Mouse (Mus musculus) left cerebral cortex, postnatal 25 days (tissue): ENCODE results near the gene Adgrg3. TPM values are rescaled to one million over a fixed set of nuclear protein-coding genes. Genes with fewer than 3 reads are reported as not detected.

Experiments
- DNase-seq, 2 experiments: peaks; one replicate each; pipeline ENCODE4 v3.0.0; 2022; ENCODE audit warnings: low spot score in 2 of 2, mixed read lengths in 1 of 2
- intact Hi-C: fragments of 180-260 bp; cut with DNase I; formaldehyde crosslinking; loops from one replicate; pipeline ENCODE4 v1.15.1; 2025
- total RNA-seq, 2 experiments: library from RNA; stranded (reverse); gene quantifications; 2 replicates each; pipeline ENCODE4 v1.2.3; 2021

Adgrg3 gene
- total RNA-seq, 2 experiments from 2014 or later: 0.14 to 0.18 TPM

DNA sequence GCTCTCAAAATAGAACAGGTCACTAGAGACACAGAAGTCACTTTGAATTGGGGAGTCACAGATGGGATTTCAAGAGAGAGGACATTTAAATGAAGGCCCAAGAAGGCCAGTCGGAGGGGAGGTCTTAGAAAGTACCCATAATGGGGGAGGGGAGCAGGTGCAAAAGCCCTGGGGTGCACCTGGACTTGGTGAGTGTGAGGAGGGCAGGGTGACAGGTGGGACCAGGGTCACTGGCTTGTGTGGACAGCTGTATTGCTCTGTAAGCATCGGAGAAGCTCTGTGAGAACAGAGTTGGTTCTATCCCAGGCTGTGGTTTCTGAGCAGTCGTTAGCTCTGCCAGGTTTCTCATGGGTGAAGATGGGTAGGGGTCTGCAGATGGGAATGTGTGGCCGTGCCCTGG is 25.5 kb upstream of the Adgrg3 start:
- intact Hi-C loops: no loop called here

DNA sequence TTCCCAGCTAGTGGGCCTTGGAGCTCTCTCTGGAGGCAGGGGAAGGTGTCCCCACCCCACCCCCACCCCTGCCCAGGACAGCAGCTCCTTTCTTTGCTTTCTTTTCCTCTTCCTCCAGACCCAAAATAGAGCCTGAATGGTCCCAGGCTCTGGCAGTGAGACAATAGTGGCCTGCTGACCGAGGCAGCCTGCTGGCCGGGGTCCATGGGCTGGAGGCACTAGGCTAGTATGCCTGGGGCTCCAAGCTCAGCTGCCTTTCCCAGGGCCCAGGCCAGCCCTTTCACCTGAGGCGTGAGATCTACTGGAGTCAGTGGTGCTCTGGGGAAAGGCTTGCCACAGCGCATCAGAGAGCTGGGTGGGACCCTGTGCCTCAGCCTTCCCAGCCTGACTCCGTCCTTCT is 25.0 kb upstream of the Adgrg3 start:
- intact Hi-C loops: no loop called here
- peak; percentile 67 to 81 for DNase-seq

More for the DNA sequence above, 25.5 kb upstream of the Adgrg3 start:
- no peak for DNase-seq

DNA sequence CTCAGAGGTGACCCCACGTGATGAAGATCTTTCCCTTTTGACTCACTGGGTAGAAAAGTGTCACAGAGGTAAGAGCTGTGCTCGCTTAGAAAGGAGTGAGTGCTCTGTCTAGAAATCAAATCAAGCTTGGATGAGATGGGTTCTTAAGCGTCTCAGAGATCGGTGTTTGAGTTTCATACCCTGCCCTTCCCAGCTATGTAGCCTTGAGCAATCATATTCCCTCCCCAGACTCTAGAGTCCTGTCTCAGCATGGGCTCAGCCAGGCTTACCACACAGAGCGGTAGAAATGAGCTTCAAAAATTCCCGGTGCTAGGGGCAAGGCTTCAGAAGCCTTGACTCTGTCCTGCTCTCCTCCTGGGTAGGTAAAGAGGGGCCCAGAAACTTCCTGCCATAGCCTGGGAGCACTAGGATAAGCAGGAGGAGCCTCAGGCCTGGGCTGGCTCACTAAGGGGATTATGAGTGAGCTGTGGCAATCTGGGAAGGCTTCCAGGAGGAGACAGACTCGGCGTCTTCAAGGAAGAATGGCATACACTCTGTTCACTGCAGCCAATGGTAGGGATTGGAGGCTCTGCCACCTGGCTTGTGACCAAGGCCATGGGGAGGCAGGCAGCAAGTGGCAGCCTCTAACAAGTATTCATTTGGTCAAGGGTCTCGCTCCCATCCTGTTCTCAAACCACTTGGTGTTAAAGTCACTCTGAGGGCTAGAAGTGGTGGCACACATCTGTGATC is 24.3 kb upstream of the Adgrg3 start:
- intact Hi-C loops: no loop called here
- DNase-seq: peak in 1 of 2 experiments; percentile 44

DNA sequence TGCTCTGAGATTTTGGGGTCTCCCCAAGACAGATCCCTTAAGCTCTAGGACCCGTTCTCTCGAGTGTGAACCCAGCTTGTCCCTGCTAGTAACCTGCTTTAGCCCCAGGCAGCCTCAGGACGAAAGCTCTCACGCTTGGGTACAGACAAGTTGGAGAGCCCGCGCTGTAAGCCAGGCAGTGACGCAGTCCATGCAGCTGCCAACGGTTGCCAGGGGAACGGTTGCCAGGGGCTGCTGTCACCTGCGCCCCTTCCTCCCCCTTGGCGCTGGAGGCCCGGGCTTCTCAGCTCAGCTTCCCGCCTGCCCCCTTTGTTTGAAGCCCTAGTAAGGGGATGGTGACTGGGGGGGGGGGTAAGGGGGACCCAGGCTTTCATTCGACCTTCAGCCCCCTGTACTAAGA is 23.5 kb upstream of the Adgrg3 start:
- DNase-seq: peak; percentile 79 to 81
- intact Hi-C loops: no loop called here

DNA sequence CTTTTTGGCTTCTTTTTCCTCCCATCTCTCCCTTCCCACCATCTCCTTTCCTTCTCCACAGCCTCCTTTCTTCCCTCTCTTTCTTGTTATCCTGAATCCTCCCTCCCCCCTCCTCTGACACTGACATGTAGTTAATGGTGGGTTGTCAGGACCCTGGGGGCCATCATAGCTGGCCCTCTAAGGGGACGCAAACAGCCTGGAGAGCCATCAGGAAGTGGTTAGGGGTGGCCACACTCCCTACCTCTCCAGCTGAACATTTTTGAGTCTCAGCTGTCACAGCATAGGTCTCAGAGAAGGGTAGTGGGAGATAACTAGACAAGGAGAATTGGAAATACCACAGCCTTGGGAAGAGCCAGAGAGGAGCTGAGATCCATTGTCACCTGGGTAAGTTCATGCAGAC is 23.0 kb upstream of the Adgrg3 start:
- no peak for DNase-seq
- intact Hi-C loops: no loop called here

DNA sequence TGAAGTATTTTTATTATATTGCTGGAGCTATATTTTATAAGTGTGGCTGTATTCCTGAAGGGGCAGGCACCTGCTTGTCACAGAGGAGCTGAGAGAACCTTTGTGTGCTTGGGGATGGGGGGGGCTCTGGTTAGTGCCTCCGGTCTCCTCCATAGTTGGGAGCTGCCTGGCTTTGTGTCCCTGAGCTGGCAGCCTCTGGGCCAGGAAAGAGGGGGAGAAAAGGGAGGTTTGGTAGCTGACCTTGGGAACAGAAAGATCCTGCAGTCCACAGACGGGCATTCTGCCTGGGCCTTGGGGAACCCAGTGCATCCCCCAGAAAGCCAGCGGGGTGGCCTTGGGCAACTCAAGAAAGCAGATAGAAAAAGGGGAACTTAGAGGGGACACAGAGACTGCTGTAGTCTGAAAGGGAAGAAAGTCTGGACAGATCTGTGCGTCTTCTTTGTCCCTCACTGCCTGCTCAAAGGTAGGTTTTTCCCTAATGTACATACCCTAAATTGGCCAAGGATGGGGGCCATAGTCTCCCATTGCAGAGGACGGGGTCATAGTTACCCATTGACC is 22.1 kb upstream of the Adgrg3 start:
- intact Hi-C loops: no loop called here
- DNase-seq: peak in 1 of 2 experiments; percentile 45

DNA sequence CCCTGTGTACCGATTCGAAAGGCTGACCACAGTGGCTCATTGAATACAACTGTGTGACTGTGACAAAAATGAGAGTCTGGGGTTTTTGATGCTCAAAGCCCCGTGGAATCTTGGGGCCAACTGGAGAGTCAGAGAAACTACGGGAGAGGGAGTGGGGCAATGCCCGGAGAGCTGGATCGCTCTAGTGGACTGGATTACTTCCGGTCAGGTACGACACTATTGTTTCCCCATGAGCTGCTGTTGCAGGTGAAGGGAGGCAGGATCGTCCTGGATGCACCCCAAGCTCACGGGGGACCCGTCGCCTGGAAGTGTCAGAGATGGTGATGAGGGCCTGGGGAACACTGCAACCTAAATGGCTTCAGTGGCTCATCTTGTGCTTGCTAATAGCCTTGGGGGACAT is 21.5 kb upstream of the Adgrg3 start:
- DNase-seq: no peak
- intact Hi-C loops: no loop called here

DNA sequence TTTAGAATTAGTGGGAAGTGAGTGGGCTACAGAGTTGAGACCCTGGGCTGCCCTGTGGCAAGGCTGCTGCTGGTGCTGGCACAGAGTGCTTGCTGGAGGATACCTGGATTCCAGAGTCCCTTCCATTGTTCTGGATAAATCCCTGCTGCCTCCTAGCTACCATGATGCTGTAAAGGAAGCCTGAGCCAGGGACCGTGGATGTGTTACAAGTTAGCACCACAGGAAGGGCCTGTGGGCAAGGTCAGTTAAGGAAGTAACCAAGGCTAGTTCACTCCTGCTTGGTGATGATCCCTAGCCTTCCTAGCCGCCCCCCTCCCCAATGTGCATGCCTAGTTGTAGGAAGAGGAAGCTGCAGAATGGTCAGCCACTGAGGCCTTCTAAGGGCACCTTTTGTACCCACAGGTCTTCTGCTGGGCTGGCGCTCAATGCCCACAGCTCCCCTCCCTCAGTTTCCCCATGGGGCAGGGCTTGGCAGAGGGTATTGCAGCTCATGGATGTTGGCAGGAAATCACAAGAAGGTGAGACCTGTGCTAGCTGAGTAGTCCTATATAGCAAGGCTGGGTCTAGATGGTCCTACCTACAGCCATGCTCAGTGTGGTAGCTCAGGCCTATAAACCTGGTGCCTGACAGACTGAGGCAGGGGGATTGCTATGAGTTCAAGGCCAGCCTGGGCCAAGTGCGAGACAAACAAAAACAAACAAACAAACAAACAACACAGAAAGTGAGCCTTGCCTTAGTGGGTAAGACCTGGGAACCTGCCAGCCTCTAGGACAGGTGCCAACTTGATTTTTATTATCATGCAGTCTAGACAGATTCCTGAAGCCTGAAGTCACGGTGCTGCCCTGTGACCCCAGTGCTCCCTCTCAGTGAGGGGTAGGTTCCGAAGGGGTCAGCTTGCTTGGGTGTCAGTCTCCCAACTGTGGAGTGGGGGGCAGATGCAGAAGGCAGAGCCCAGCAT is 20.3 kb upstream of the Adgrg3 start:
- intact Hi-C loops: no loop called here
- DNase-seq: peak in 1 of 2 experiments; percentile 24

DNA sequence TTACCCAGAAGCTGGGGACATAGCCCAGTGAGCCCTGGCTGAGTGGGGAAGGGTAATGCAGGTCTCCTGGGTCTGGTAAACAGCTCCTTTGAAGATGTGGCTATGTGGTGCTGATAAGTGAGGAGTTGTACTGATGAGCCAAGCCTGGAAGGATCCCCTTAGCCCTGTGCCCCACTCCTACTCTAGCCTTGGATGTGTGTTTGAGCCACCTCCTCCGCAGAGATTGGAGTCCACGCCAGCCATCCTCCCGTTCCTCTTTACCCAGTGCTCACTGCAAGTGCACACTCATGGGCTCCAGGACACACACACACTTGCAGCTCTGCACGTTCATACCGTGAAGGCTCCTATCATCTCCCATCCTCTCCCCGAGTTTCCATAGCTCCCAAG is 19.6 kb upstream of the Adgrg3 start:
- DNase-seq: no peak
- intact Hi-C loops: no loop called here

DNA sequence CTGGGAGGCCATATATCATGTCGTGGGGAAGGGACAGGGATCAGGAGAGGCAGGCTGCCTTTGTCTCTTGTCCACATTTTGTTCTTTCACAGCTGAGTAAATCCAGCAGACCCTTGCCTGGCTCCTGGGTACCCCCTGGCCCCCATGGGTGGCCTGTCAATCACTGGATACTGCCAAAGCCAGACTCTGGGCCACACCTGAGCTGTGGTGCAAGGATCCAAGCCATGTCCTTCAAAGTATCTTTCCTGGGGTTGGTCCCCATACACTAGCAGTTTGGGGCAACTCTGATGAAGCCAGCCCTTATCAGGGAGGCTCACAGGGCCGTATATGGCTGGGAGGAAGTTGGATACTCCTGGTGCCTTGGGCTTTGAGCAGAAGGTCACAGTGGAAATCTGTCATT is 19.1 kb upstream of the Adgrg3 start:
- DNase-seq: no peak
- intact Hi-C loops: no loop called here

DNA sequence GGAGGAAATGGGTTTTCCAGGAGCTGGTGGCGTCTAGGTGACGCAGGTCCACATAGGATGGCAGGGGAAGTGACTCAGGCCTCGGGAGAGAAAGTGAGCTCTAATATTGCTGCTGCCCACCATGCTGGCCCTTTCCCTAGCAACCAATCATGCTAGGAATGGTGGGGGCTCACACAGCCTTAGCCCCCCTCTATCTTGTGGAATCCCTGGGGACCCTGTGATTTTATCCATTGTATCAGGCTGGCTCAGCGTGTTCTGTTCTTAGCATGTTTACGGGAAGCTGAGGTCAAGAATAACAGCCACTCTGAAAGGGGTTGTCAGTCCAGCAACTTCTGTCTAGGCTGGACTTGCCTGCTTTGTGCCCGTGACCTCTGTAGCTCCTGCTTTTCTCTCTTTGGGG is 18.5 kb upstream of the Adgrg3 start:
- no peak for DNase-seq
- intact Hi-C loops: no loop called here

DNA sequence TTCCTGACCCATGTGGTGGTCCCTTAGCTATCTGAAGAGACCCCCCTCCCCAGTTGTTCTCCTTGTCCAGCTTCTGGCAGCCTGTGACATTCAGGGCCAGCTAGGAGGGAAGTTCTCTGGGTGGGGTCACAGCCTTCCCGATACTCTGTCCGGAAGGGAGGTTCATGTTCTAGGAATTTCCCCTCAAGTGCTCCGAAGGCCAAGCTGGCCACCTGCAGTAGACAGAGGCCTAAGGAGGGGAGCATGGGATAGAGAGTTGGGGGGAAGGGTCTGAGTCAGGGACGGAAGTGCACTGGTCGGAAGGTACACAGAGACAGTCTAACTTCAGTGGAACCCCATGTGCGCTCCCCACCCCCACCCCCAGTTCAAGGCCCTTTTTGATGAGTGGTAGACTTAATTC is 17.5 kb upstream of the Adgrg3 start:
- intact Hi-C loops: loop anchor here (2.0 to 5.0 kb wide), 2 partner anchors 33 to 128 kb away; no protein-coding TSS in a partner anchor
- no peak for DNase-seq

DNA sequence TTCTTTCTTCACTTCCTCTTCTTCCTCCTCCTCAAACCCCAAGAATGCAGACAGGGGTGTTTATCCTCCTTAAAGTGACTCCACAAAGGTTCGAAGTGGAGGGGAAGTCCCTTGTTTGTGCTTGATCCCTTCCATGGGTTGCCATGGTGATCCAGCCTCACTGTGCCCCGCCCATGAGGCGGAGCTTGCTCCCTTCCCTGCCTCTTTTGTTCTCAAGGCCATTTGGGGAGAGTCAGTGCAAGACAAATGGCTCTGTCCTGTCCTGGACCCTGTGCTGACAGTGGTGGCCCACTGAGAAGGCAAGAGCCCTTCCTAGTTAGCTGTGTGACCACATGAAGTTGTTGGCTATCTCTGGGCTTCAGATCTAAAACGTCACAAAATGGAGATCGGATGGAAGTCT is 16.8 kb upstream of the Adgrg3 start:
- intact Hi-C loops: loop anchor here (1.0 to 5.0 kb wide), 3 partner anchors 34 to 128 kb away; no protein-coding TSS in a partner anchor
- peak in 1 of 2 experiments; percentile 33 for DNase-seq

DNA sequence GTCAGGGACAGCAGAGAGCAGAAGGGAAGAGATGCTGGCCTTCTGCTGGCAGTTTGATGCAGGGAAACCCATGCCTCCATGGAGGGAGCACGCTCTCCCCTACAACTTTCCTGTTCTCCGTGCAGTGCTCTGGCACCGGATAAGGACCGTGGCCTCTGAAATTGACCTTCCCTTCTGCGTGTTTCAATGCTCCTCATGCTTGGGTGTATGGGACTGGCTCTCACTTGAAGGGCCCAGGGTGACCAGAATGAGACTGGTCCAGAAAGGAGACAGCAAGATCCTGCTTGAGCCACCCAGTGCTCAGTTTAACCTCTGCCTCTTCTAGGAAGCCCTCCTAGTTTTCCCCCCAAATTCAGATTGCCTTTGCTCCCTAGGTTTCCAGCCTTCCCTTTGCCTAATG is 16.3 kb upstream of the Adgrg3 start:
- intact Hi-C loops: loop anchor here (1.0 to 5.0 kb wide), 3 partner anchors 34 to 129 kb away; no protein-coding TSS in a partner anchor
- no peak for DNase-seq

DNA sequence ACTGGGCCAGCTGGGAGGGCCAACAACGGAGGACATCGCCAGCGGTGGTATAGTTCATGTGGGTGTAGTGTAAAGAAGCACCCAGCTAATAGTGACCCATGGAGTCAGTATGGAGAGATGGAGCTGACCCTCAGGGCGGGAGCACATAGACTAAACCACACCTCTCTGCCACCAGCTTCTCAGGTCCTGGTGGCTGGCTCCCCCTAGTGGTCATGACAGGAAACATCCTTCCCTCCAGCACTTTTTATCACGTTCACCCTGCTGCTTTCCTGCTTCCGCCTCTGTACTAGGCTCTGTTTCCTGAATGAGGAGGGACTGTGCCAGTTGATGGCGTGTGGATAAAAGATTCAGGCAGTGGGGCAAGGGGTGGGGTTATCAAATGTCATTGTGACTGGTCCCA is 15.8 kb upstream of the Adgrg3 start:
- intact Hi-C loops: loop anchor here (1.0 to 5.0 kb wide), 3 partner anchors 35 to 129 kb away; no protein-coding TSS in a partner anchor
- peak; percentile 74 to 79 for DNase-seq

DNA sequence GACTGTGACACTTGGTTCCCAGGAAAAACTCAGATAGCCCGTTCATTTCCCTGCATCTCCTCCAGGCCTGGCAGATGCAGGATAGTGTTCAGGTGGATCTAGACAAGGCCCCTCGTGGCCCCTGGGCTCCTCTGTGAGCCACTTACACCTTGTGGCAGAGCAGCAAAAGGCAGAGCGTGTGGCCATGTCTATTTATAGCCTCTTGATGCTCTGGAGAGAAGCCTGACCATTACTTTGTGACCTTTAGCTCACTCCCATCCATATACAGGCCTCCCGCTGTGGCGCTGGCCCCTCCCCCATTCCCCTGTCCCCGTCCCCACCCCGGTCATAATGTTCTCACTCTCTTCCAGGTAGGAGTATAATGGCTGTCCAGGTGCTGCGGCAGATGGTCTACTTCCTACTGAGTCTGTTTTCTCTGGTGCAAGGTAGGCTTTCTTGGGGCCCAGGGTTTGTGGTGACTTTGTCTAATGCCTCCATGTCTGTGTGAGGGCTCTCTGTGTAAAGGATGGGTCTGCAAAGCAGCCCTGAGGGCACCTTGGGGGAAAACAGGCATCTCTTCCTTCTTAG is 15.3 kb upstream of the Adgrg3 start:
- no peak for DNase-seq
- intact Hi-C loops: loop anchor here (5.0 kb wide), 1 partner anchor 130 kb away; no protein-coding TSS in a partner anchor

DNA sequence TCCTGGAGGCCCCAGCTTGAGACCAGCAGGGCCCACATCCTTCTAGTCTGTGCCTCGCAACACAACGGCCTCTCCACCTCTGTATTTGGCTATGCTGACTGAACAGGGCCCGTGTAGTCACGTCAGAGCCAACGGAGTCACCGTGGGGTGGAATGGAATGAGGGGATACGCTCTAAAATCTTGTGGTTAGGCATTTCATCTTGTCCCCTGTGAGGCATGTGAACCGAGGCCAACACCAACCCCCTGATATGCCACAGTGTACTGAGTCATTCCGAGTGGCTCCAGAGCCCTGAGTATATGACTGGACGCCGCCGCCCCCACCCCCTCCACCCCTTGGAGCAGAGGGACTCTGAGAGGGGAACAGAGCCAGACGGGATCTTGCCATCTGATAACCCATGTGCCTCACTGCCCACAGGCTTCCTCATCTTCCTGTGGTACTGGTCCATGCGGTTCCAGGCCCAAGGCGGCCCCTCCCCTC is 5.0 kb upstream of the Adgrg3 start:
- no peak for DNase-seq
- intact Hi-C loops: no loop called here

DNA sequence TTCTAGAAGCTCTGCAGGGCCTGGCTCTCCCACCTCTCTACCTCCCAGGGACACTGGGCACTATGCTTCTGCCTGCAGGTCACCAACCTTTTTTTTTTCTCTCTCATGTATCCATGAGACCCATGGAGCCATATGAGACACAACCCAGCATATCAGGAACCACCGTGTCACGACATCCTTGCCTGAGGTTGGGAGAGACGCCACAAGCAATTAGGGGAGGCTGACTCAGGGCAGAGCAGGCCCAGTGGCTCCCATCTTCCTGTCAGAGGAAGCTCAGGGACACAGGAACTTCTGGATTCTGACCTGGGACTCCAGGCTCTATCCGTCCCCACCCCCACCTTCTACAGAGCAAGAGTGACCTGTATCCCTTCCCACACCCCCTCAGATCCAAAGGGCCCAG is 1.6 kb upstream of the Adgrg3 start:
- intact Hi-C loops: no loop called here
- DNase-seq: no peak

DNA sequence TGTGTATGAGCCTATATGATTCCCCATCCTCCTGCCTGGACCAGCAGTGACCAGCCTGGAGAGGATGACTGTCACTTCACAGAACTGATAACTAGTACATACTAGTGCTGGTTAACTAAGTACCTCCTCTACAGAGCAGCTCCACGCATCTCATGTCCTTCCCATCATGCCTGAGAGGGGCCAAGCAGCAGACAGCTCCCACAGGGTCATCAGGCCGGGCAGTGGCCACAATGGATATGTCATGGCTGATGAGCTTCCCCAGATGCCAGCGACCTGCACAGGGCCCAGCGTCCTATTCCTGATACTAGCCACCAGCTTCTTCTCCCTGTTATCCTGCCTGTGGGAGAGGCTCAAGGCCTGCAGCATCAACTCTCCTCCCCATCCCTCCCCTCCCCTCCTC is 808 bp upstream of the Adgrg3 start:
- intact Hi-C loops: no loop called here

More for the DNA sequence above, 808 bp upstream of the Adgrg3 start:
- DNase-seq: no peak
